Mouse (Mus musculus) common myeloid progenitor, adult 5-6 weeks (primary cell): ENCODE measurements around the gene Cxcl14. TPM values are rescaled to one million over a fixed set of nuclear protein-coding genes. Genes with fewer than 3 reads are reported as not detected.

ENCODE experiments used
- ATAC-seq: replicated peaks from 2 replicates; pipeline ENCODE4 v1.8.0; 2016; ENCODE audit warnings: low read depth, mild to moderate bottlenecking, moderate TSS enrichment, inconsistent platforms; ENCODE audit not compliant: poor library complexity, severe bottlenecking
- total RNA-seq: library from RNA; stranded (forward); fragments of 200-1000, 187-1606 nt; gene quantifications from 2 replicates; pipeline ENCODE4 v1.2.3, GENCODE M21; 2017

The Cxcl14 gene
- total RNA-seq, 1 experiment from 2014 or later = not detected

GRCm38 (mm10) chr13:56256716-56257299 lies 39.5 kb downstream of the Cxcl14 start:
- no peak for ATAC-seq

GRCm38 (mm10) chr13:56253379-56253778 lies 43.0 kb downstream of the Cxcl14 start:
- no peak for ATAC-seq

GRCm38 (mm10) chr13:56252783-56253182 lies 43.6 kb downstream of the Cxcl14 start:
- ATAC-seq = no peak

- ATAC-seq = no peak
These were observed 44.3 kb downstream of the Cxcl14 start, which contains the start of gene Neurog1 for GRCm38 (mm10) chr13:56251924-56252619. TSS of gene Neurog1 (minus strand) at chr13:56252163.

GRCm38 (mm10) chr13:56251176-56251923 lies 45.0 kb downstream of the Cxcl14 start:
- no peak for ATAC-seq

- ATAC-seq = no peak
These were observed 45.7 kb downstream of the Cxcl14 start for GRCm38 (mm10) chr13:56250551-56251161.

GRCm38 (mm10) chr13:56249593-56250341 lies 46.6 kb downstream of the Cxcl14 start:
- ATAC-seq = no peak

GRCm38 (mm10) chr13:56243104-56243503 lies 53.2 kb downstream of the Cxcl14 start:
- ATAC-seq = no peak

GRCm38 (mm10) chr13:56240012-56240770 lies 56.2 kb downstream of the Cxcl14 start:
- no peak for ATAC-seq

Other genes with a start within 250 kb of the Cxcl14 start
- gene H2afy, start 160.2 kb downstream of the Cxcl14 start, total RNA-seq = 1,680 and 1,841 TPM in 2 replicates
- gene Tifab, start 117.7 kb downstream of the Cxcl14 start, total RNA-seq = 27.1 and 36.6 TPM in 2 replicates
- not detected in 2 replicates for gene Neurog1, start 44.4 kb downstream of the Cxcl14 start, total RNA-seq
- gene Gm3045, start 130.0 kb upstream of the Cxcl14 start, total RNA-seq = not detected in 2 replicates
- not detected in 2 replicates for gene Slc25a48, start 141.8 kb upstream of the Cxcl14 start, total RNA-seq
- not detected in 2 replicates for gene Il9, start 185.7 kb upstream of the Cxcl14 start, total RNA-seq
- gene Fbxl21, start 225.9 kb upstream of the Cxcl14 start, total RNA-seq = not detected in 2 replicates